23 mouse cellular contexts compared by ENCODE assay signal in the genomic region with DNA sequence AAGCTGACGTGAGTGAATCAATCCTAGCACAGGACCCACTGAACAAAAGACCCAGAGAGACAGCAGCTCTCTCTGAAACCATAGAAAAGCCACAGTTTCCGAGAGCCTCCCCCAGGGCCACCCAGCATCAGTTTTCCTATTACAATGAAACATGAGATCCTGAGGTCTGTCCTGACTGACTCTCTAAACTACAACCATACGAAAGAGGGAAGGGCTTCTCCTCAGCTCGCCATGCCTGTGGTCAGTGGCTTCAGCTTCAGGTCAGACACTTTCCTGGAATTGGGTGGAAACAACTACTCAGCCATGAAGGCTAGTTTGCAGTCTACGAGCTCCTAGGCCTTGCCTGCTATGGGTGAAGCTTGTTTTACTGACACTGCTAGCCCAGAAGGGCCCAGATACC.
DNase-seq lines count a peak whose midpoint lies in the region; ATAC-seq lines count a peak whose summit lies in the region.
"Had no signal": no experiment of that assay in that cellular context is flagged by ENCODE, and none has a peak within 500 bp of the region (broad histone marks: within the 10 kb centered on the region; RNA-seq: fewer than 3 reads in every experiment).

No protein-coding gene starts in this region.

- no peaks in the 10 kb centered on the region for H3K27me3 ChIP-seq in hindbrain, embryonic 13.5 days
- no peaks in the 10 kb centered on the region for H3K27me3 ChIP-seq in hindbrain, embryonic 16.5 days (replicated peaks; ENCODE audit: control insufficient read depth, insufficient read depth, low read length)
- H3K27me3 ChIP-seq: heart, embryonic 15.5 days; hindbrain, embryonic 12.5 days; neural tube, embryonic 12.5 days had no signal

- no peak overlapping the region for H3K4me3 ChIP-seq in hindbrain, embryonic 13.5 days
- no peak overlapping the region for H3K4me3 ChIP-seq in hindbrain, embryonic 16.5 days (ENCODE audit: low read length)
- H3K4me3 ChIP-seq: gastrocnemius, adult 2 months; heart, embryonic 15.5 days; hindbrain, embryonic 12.5 days; neural tube, embryonic 12.5 days had no signal

- H3K27ac ChIP-seq in hindbrain, embryonic 13.5 days, result 0 out of 2 replicates have a peak overlapping the region, but pooled peaks have one; percentile 19
- no peak overlapping the region for H3K27ac ChIP-seq in hindbrain, embryonic 16.5 days (ENCODE audit: low read depth, low read length)
- H3K27ac ChIP-seq: gastrocnemius, adult 2 months; heart, embryonic 15.5 days; hindbrain, embryonic 12.5 days; macrophage; neural tube, embryonic 12.5 days had no signal

- no peak overlapping the region for H3K4me2 ChIP-seq in hindbrain, embryonic 13.5 days
- no peak overlapping the region for H3K4me2 ChIP-seq in hindbrain, embryonic 16.5 days (ENCODE audit: low read length)
- H3K4me2 ChIP-seq: heart, embryonic 15.5 days; hindbrain, embryonic 12.5 days; neural tube, embryonic 12.5 days had no signal

- no peaks in the 10 kb centered on the region for H3K36me3 ChIP-seq in hindbrain, embryonic 13.5 days
- H3K36me3 ChIP-seq in hindbrain, embryonic 16.5 days (ENCODE audit: control insufficient read depth, insufficient read depth, low read length), result no peaks in the 10 kb centered on the region
- H3K36me3 ChIP-seq: heart, embryonic 15.5 days; hindbrain, embryonic 12.5 days; neural tube, embryonic 12.5 days had no signal

- H3K9me3 ChIP-seq in hindbrain, embryonic 13.5 days, result no peaks in the 10 kb centered on the region
- H3K9me3 ChIP-seq in hindbrain, embryonic 16.5 days (ENCODE audit: control insufficient read depth, low read length), result no peaks in the 10 kb centered on the region
- H3K9me3 ChIP-seq: G1E; heart, embryonic 15.5 days; hindbrain, embryonic 12.5 days; neural tube, embryonic 12.5 days had no signal

- no peaks in the 10 kb centered on the region; the same call in 1 of the 2 replicates for H3K4me1 ChIP-seq in hindbrain, embryonic 13.5 days (replicated peaks)
- no peaks in the 10 kb centered on the region; the same call in 1 of the 2 replicates for H3K4me1 ChIP-seq in hindbrain, embryonic 16.5 days (ENCODE audit: control insufficient read depth, insufficient read depth, low read depth, low read length)
- H3K4me1 ChIP-seq: hindbrain, embryonic 12.5 days; neural tube, embryonic 12.5 days had no signal

- no peak overlapping the region for H3K9ac ChIP-seq in hindbrain, embryonic 13.5 days
- H3K9ac ChIP-seq in hindbrain, embryonic 16.5 days (ENCODE audit: low read depth, low read length), result no peak overlapping the region
- H3K9ac ChIP-seq: heart, embryonic 15.5 days; hindbrain, embryonic 12.5 days; neural tube, embryonic 12.5 days had no signal

- no peak for ATAC-seq in hindbrain, embryonic 13.5 days (ENCODE audit: low FRiP score)
- ATAC-seq in hindbrain, embryonic 16.5 days, result no peak
- ATAC-seq: forebrain, embryonic 16.5 days; midbrain, embryonic 16.5 days had no signal

- peak; percentile 65 for DNase-seq in 3T3-L1 (ENCODE audit: low read depth, low spot score)
- peak; percentile 34 for DNase-seq in embryo, embryonic 10.5 days (ENCODE audit: low spot score)
- peak; percentile 53 for DNase-seq in induced T-regulatory cell, adult 2 months (ENCODE audit: low read depth)
- no peak for DNase-seq in layer of hippocampus, adult 9-11 months
- no peak for DNase-seq in spleen, adult 18-20 months
- no peak for DNase-seq in thymus, adult 18-20 months
- DNase-seq: adrenal gland, postnatal 25 days; cerebellum, adult 9-10 months; gastrocnemius, adult 2 months; heart, adult 18-20 months; kidney, postnatal 36 days; left cerebral cortex, postnatal 4 days; lung, adult 2 months; right cerebral cortex, postnatal 4 days had no signal

- 57% methylated on average over 5 of the region's 5 CpGs for WGBS in hindbrain, embryonic 13.5 days
- 64% methylated on average over 5 of the region's 5 CpGs for WGBS in hindbrain, embryonic 16.5 days

Comparison
In these comparisons a context has a peak if more than half of its experiments do, and no peak if none do; other contexts are left out.
1. DNase-seq: peak in 3T3-L1 (single experiment), embryo, embryonic 10.5 days (single experiment) and induced T-regulatory cell, adult 2 months (single experiment); none in layer of hippocampus, adult 9-11 months (single experiment), spleen, adult 18-20 months (0 of 2) and thymus, adult 18-20 months (0 of 2).